Mouse (Mus musculus) neural tube, embryonic 10.5 days (tissue): ENCODE measurements at regions not wholly inside any gene's neighbourhood (a gene's known extent, or its start where the extent isn't known, plus 50 kb on each side); places are given as distances from the start of the nearest gene placed in this dataset.

Experiments used
- DNase-seq: peaks from one replicate; pipeline ENCODE4 v3.0.0-alpha.2; 2017; ENCODE audit warnings: low spot score; ENCODE audit errors: extremely low spot score

GRCm38 (mm10) chr6:99784285-99784684, 58.1 kb upstream of the Prok2 start:
- DNase-seq = no peak

DNA sequence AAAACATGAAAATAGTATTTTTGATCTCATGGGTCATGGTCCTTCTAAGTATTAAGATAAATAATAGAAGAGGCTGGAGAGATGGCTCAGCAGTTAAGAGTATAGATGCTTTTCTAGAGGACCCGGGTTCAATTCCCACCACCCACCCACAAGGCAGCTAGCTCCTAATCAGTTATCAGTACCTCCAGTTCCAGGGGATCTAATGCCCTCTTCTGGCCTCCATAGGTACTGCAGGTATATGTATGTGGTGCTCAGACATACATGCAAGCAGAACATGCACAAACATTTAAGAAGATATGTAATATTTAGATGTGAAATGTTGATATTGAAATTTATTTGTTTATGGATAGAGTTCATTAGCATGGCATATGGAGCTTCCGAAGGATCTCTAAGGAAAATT, 56.8 kb upstream of the Prok2 start:
- DNase-seq = no peak
